Mouse (Mus musculus) lung, postnatal 0 days (tissue): ENCODE data around the gene Atp5h.

Experiments
- CTCF ChIP-seq: IDR thresholded peaks from 2 replicates; pipeline ENCODE4 v1.5.1; 2016; ENCODE audit warnings: antibody characterized with exemption, mild to moderate bottlenecking
- EP300 ChIP-seq: IDR thresholded peaks from 2 replicates; pipeline ENCODE4 v1.6.1; 2016; ENCODE audit warnings: antibody characterized with exemption, mild to moderate bottlenecking, control low read depth

DNA sequence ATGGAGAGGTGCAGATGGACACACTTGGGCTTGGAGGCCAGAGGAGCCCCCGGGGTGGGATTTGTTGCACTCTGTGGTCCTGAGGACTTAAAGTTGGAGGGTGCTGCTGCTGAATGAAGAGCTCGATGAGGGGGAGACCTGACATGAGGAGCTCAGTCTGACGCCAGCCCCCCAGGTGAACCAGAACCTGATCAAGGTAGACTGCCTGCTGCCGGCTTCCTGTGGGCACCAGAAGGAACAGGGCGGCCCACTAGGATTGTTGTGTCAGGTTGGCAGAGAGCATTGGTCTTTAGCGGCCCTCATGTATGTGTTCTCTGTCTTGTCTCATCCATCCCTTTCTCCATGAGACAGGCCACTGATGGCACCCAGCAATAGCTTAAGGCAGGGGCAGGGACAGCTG, 14.0 kb downstream of the Atp5h start:
- no peak for TF ChIP-seq CTCF
- TF ChIP-seq EP300 = no peak
